Mouse (Mus musculus): ENCODE measurements around the gene Limk1. TPM values are rescaled to one million over a fixed set of nuclear protein-coding genes. Genes with fewer than 3 reads are reported as not detected.

The Limk1 gene
- total and polyA plus RNA-seq, 3 experiments, result 7.2 to 27.7 (median 10.8) TPM

DNA sequence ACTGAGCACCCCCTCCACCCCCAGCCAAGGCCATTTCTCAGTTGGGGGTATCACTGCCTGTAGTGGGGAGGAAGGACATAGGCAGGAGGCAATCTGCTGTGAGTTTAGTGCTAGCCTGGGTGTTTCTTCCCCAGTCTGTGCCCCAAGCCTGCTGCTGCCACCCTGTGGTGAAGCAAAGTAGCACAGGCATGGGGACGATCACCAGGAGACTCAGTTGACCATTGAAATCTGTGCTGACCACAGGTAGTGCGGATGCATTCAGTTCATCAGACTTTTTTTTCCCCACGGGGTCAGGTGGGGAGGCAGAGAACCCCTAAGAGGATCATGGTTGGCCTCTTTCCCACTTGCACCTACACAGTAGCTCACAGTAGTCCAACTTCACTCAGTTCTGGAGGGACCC lies 71.3 kb downstream of the Limk1 start:
- H3K4me2 ChIP-seq (ENCODE audit: insufficient read depth, low read depth, poor library complexity, severe bottlenecking), result 0 out of 2 replicates have a peak overlapping the region, but pooled peaks have one; percentile 8
- no peaks in the 10 kb centered on the region for H3K9me3 ChIP-seq (replicated peaks; ENCODE audit: low read length)
- H3K9ac ChIP-seq (ENCODE audit: insufficient read depth, low read depth), result no peak overlapping the region
- peaks cover 7 to 25% of the 10 kb centered on the region in 2 experiments for H3K4me1 ChIP-seq (ENCODE audit: control insufficient read depth in 1 of 2, insufficient read depth in 2 of 2)
- in situ Hi-C loops (cut with MboI; ENCODE audit: low pct_ligation_motif_present, low pct_unique_long_range_greater_than_20kb, low sequenced_read_pairs) (loop anchor here (5.0 to 25.0 kb wide), 3 partner anchors 35 to 255 kb away; partner anchors contain the start of gene Rfc2), dilution Hi-C loops (cut with MboI; ENCODE audit: extremely low pct_ligation_motif_present, extremely low pct_unique_long_range_greater_than_20kb, low sequenced_read_pairs) (no loop called here)
- peaks cover 42 to 57% of the 10 kb centered on the region in 2 experiments for H3K36me3 ChIP-seq (replicated peaks in 1 of 2; ENCODE audit: control insufficient read depth in 1 of 2, insufficient read depth in 1 of 2, low read length in 1 of 2)
- peaks cover 20% of the 10 kb centered on the region for H3K79me2 ChIP-seq (replicated peaks; ENCODE audit: control insufficient read depth, extremely low read depth, insufficient read depth, poor library complexity, severe bottlenecking)
- peak; percentile 63 for DNase-seq (ENCODE audit: extremely low read depth)
- no peaks in the 10 kb centered on the region for H3K27me3 ChIP-seq (replicated peaks)
- H3K4me3 ChIP-seq (replicated peaks in 1 of 3; ENCODE audit: low read depth in 2 of 3, low read length in 2 of 3, poor library complexity in 1 of 3), result no peak overlapping the region
- peak overlapping the region; percentile 4; the same call in 1 of the 2 replicates for H3K27ac ChIP-seq (ENCODE audit: insufficient read depth, low read depth)
- TF ChIP-seq KAT2A (IDR thresholded peaks at IDR 0.05; ENCODE audit: insufficient replicate concordance, low read length) (no peak), CHD2 (IDR thresholded peaks at IDR 0.05; ENCODE audit: low read length) (no peak), SIN3A (IDR thresholded peaks at IDR 0.05; ENCODE audit: low read length) (peak; percentile 75), EP300 (IDR thresholded peaks at IDR 0.05; ENCODE audit: low read length) (no peak), NRF1 (IDR thresholded peaks at IDR 0.05; ENCODE audit: low read depth, low read length) (no peak), MAX (IDR thresholded peaks at IDR 0.05; ENCODE audit: low read length) (no peak; the same call in 1 of the 2 replicates), IRF4 (IDR thresholded peaks at IDR 0.05; ENCODE audit: low read depth, low read length) (peak; percentile 39; the same call in 1 of the 2 replicates), NELFE (IDR thresholded peaks at IDR 0.05; ENCODE audit: low read depth, low read length) (0 out of 2 replicates have a peak, but pooled peaks have one; percentile 12), MEF2A (IDR thresholded peaks at IDR 0.05; ENCODE audit: borderline replicate concordance, low read depth, low read length) (no peak), RAD21 (IDR thresholded peaks at IDR 0.05; ENCODE audit: low read depth, low read length) (peak; percentile 90), RCOR1 (conservative IDR thresholded peaks at IDR 0.05; ENCODE audit: low read depth, low read length) (no peak), SMC3 (IDR thresholded peaks at IDR 0.05; ENCODE audit: low read depth, low read length) (peak; percentile 95), USF1 (IDR thresholded peaks at IDR 0.05; ENCODE audit: low read depth, low read length) (no peak), MXI1 (IDR thresholded peaks at IDR 0.05; ENCODE audit: low read depth, low read length) (0 out of 2 replicates have a peak, but pooled peaks have one; percentile 32), ZMIZ1 (IDR thresholded peaks at IDR 0.05; ENCODE audit: low read depth, low read length) (peak; percentile 52; the same call in 1 of the 2 replicates), PAX5 (IDR thresholded peaks at IDR 0.05; ENCODE audit: low read length) (no peak), JUN (IDR thresholded peaks at IDR 0.05; ENCODE audit: insufficient read depth, low read depth, low read length) (no peak), POLR2A (IDR thresholded peaks at IDR 0.05; ENCODE audit: low read depth, low read length) (peak; percentile 48), MAZ (IDR thresholded peaks at IDR 0.05; ENCODE audit: low read depth, low read length) (0 out of 2 replicates have a peak, but pooled peaks have one; percentile 22), BHLHE40 (IDR thresholded peaks at IDR 0.05; ENCODE audit: low read depth, low read length) (0 out of 2 replicates have a peak, but pooled peaks have one; percentile 10), HCFC1 (IDR thresholded peaks at IDR 0.05; ENCODE audit: low read depth, low read length) (no peak), ELF1 (IDR thresholded peaks at IDR 0.05; ENCODE audit: low read depth, low read length) (no peak), MYC (IDR thresholded peaks at IDR 0.05; ENCODE audit: low read depth, low read length) (0 out of 2 replicates have a peak, but pooled peaks have one; percentile 31), POLR2AphosphoS2 (IDR thresholded peaks at IDR 0.05; ENCODE audit: low read depth, low read length) (peak; percentile 47; the same call in 1 of the 2 replicates), ZNF384 (IDR thresholded peaks at IDR 0.05; ENCODE audit: low read depth, low read length) (no peak), ZKSCAN1 (IDR thresholded peaks at IDR 0.05; ENCODE audit: borderline replicate concordance, low read depth, low read length) (no peak), ETS1 (conservative IDR thresholded peaks at IDR 0.05; ENCODE audit: low read depth, low read length) (no peak), CTCF (conservative IDR thresholded peaks at IDR 0.05 in 1 of 2, IDR thresholded peaks at IDR 0.05 in 1 of 2; ENCODE audit: low read depth in 2 of 2, low read length in 2 of 2) (peak; percentile 94)

Measured in CH12.LX (cell line).